Mouse (Mus musculus) 416B (cell line): Measurements from ENCODE around the gene Ndufa11.

Source experiments
- DNase-seq: peaks from one replicate; pipeline ENCODE4 v3.0.0; 2011; ENCODE audit warnings: low read depth

Gene Ndufa11

DNA sequence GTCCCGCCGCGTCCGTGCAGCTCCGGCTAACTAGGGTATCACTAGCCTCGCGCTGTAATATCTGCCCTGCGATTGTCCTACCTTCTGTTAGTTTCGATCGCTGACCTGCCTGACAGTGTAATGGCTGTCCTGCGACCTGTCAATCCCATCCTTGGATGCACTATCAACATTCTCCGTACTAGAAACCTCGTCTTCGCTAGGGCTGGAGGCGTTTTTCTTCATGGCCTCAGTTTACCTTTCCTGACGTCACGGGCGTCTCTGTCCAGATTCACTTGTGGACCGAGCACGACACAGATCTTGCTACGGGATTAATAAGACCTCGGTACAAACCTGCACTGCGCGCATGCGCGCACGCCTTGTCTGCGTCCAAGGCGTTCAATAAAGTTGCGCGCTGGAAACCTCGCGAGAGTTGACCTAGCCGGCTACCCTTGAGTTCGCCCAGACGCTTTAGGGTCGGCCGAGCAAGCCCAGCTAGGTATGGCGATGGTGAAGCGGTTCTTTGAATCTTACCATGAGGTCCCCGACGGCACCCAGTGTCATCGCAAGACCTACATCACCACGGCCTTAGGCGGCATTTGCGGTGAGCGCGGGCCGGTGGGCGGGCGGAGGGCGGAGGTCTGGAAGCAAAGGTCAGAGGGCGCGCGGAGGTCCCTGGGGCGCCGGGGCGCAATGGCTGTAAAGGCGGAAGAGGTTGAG lies at the start of gene Ndufa11, which contains the start of gene Vmac:
Gene Ndufa11 (plus strand): TSS at position 405 of the 696 bp plus-strand sequence.
Gene Vmac (minus strand): TSS at position 660 of the 696 bp plus-strand sequence.
- DNase-seq: peak; percentile 98

DNA sequence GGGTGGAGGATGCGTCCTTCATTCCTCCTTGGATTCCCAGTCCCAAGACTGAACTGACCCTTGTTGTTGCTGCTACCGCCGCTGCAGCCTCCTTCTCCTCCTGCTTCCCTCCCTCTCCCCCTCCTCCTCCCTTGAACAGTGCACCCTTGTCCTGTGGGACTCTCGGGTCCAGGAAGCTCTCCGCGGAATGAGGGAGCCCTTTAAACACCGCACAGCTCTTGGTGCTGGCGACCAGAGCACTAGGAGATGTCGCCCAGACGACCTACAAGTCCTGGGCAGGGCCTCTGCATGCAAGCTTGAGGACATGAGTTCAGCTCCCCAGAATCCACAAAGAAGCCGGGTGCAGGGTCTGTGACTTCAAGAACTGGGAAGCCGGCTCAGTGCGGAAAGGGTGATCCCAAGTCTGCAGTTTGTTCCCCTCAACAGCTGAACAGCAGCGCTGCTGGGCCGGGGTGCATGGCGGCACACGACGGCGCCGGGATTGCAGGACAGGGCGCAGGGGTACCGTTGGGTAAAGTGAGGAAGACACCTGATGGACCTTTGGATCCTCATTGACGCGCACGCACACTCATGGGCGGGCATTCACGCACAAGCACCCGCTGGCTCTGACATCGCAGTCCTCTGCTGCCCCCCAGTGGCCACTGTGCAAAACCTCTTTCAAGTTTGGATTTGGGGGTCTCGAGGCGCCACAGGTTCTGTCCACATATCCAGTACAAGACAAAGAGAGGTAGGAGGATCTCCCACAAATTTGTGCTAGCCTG lies 49.0 kb upstream of the Ndufa11 start:
- peak; percentile 80 for DNase-seq

DNA sequence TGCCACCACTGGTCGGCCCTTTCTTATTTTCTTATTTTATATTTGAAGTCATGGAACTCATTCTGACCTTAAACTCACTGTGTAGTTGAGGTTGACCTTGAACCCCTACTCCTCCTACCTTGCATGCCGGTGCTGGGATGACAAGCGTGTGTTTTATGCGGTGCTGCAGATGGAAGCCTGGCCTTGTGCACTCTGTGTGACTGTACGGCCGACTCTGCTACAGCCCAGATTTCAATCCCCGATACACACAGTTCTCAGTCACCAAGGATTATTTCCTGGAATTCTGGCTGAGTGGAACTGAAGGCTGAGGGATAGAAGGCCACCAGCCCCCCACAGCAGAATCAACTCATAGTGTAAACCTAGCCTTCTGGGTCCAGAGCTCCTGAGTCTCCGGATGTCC lies 47.8 kb upstream of the Ndufa11 start:
- DNase-seq: no peak

DNA sequence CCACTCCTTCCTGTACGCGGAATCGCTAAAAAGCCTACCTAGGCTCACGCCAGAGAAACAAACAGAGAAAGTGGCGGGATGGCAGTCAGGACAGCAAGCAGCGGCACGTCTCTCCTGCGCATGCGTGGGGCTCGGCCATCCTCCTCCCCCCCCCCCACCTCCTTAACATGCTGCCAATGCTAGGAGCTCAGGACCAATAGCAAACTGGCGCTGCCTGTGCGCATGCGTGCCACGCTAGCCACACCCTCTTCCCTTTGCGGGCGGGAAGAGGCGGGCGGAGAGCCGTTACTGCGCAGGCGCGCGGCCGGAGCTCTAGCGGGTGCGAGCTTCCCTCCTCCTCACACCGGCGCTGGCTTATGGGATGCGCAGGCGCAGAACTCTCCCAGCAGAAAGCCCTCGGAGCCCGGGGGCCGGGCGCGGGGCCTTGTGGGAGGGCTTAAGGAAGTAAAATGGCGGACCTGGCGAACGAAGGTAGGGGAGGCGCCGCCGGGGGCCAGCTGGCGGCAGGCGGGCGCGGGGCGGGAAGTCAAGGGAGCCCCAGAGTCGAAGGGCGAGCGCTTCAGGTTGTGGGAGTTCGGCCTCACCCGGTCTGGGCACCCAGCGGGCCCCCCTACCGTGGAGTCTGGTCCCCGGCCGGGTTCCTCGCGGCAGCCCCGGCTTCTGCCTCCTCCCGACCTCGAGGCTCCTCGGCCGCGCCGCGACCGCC lies 44.5 kb upstream of the Ndufa11 start, which contains the start of gene Ranbp3:
Gene Ranbp3 (plus strand): TSS at position 354 of the 706 bp plus-strand sequence.
- peak; percentile 100 for DNase-seq

DNA sequence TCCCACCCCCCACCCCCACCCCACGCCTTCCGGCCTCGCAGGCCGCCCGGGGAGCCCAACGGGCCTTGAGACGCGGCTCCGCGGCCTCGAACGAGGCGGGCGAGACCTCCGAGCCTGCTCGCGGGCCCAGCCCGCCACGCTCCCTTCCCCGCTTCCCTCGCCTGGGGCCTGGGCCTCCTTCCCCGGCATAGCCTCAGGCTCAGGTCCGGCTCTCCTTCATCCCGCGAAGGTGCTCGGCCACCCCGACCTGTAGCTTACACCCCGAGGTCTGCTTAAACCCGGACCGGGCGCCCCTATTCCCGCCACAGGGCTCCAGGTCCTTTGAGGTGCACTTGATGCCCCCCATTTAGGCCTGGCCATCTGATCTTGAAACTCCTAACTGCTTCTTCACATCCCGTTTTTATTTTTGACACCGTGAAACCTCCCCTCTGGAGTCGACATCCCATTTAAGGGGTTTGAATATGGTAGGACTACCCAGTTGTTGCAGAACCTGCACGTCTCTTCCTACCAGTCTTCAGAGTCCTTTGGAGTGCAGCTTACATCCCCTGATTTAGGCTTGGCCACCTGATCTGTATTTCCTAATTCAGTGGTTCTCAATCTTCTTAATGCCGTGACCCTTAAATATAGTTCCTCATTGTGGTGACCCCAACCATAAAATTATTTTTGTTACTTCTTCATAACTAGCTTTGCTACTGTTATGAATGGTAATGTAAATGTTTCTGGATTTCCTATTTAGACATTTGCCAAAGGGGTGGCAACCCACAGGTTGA lies 43.7 kb upstream of the Ndufa11 start:
- peak; percentile 36 for DNase-seq

DNA sequence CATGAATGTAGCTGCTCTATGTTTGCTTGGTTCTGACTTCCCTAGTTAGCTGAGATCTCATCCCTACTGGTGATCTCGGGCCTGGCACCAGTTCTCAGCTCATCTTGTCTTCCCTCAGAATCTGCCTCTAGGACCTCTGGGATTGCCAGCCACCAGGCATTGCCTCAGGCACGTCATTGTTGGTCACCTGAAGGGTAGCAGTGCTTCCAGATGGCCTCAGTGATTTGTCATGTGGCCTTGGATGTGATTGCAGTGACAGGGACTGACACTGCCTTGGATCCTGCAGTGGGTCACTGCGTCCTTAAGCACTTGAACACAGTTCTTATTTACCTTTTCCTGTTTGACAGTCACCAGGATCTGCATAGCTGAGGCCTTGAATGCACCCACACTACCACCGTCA lies 35.8 kb upstream of the Ndufa11 start:
- no peak for DNase-seq

DNA sequence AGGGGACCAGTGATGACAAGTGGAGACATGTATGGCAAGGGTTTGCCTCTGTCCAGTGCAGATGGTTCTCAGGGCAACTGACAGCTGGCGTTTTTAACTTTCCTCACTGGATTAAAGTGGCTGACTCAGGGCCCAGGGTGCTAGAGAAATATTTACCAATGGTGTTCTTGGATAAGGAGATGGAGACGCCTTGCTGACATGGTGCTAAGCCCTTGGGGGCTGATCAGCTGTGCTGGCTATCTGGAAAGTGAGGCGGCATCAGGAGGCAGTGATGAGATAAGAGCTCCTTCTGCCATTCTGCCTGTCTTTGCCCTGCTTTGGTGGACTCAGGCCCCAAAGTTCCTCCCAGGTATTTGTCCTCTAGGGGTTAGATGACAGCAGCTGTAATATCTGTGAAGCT lies 34.7 kb upstream of the Ndufa11 start:
- DNase-seq: no peak

DNA sequence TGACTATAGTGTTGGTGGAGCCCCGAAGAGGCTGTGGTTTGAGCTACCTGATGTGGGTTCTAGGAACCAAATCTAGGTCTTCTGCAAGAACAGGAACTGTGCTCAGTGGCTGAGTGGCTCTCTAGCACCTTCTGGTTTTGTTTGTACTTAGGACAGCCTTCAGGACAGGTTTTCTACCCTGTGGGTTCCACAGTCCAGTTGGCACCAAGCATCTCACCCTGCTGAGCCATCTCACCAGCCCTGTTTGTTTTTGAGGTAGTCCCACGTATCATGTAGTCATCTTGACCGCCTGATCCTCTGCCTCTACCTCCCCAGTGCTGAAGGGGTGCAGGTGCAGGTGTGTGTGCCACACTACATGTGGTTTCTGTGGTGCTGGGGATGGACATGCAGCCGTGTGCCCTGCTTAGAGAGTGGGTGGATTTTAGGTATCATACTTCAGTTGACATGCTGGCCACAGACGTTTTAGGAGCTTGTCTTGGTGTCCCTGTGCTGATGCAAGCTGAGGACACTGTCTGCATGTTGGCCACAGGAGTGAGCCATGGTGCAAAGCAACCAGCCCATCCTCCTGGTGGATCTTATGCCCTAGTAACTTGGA lies 33.9 kb upstream of the Ndufa11 start:
- no peak for DNase-seq

DNA sequence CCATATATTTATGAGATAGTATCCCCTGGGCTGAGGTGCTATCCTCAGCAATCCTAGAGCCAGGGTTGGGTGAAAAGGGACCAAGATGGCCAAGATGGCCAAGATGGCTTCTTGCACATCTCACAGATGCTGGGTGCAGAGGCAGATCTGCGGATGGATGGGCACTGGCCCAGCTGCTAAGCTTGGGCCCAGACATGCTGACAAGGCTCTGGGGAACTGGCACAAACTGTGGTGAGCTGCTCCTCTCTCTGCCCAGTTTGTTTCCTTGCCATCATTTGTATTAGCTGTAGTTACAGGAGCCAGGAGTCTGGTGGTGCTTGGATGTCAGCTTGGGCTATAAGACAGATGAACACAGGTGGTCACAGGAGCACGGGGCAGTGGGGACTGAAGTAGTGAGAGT lies 32.9 kb upstream of the Ndufa11 start:
- DNase-seq: no peak

DNA sequence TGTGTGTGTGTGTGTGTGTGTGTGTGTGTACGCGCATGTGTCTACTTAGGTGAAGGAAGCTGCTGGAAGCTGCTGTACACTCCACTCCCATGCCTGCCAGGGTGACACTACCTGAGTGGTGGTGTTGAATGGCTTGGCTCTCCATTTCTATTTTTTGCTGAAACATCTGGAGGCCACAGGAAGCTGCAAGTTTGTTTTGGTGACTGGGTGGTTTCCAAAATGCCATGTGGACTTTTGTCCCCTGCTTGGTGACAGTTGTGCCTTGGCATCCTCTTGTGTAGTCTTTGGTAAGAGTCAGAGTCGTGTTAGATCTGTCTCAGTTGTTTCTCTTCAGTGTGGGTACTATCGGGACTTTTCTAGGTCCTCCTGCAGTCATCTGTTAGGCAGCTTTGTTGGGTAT lies 30.8 kb upstream of the Ndufa11 start:
- peak; percentile 45 for DNase-seq

DNA sequence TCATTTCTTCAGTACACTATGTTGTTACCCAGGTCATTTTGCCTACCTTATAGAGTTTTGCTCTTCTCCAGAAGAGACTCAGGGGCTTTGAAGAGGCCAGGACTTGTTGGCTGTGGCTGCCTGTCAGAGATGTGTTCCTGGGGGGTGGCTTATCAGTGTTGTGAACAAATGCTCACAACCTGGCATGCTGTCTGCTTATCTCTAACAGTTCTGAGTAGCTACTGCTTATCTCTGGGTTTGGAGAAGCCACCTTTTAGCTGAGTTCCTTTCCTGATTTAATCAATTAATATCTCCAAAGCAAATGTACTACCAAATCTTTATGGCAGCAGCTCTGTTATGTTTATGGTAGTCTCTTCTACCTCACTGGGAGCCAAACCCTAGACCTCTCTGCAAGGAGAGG lies 29.5 kb upstream of the Ndufa11 start:
- DNase-seq: peak; percentile 70

DNA sequence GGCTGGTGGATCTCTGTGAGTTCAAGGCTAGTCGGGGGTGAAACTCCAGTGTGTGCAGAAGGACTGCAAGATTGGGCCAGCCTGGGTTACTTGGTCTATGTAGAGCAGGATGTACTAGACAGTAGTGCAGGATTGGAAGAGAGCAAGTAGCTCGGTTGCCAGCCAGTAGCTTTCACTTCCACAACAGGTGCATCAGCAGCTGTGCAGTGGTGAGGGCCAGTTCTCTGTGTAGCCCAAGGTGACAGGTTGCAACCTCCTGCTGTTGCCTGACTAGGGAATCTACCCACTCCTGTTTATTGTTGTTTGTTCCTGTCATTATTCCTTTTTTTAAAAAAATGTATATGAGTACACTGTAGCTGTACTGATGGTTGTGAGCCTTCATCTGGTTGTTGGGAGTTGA lies 28.9 kb upstream of the Ndufa11 start:
- DNase-seq: no peak

DNA sequence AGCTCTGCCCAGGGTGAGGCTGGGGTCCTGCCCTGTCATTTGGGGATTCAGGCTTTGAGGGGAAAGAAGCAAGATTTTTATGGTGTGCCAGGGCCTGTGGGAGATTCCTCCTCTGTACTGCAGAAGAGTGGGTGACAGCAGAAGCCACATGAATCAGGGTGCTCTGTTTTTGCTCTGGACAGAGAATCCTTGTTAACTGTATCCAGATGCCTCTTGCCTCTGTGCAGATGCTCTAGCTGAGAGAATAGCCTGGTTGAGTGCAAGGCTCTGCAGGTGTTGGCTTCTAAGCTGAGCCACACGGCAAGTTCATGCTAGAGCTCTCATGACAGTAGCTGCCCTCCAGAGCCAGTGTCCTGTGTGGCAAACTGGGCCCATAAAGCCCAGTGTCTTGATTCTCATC lies 24.2 kb upstream of the Ndufa11 start:
- no peak for DNase-seq

DNA sequence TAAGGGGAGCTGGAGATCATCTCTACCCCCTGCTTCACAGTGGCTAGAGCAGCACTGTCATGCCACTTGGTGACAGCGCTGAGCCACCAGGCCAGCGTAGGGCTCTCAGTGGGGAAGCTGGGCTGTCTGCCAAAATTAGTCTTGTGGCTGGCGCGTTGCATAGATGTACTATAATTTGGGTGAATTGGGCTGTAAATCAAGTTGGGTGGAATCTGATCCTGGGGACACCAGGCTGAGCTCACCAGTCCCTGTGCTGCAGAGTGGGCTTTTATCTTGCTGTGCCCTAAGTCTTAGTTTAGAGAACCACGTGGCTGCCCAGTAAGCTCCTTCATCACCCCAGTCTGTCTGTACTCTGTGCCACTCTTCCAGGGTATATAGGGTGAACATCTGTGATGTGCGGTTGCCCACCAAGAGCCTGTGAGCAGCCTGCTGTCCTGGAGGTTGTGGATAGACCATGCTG lies 23.7 kb upstream of the Ndufa11 start:
- DNase-seq: peak; percentile 80

DNA sequence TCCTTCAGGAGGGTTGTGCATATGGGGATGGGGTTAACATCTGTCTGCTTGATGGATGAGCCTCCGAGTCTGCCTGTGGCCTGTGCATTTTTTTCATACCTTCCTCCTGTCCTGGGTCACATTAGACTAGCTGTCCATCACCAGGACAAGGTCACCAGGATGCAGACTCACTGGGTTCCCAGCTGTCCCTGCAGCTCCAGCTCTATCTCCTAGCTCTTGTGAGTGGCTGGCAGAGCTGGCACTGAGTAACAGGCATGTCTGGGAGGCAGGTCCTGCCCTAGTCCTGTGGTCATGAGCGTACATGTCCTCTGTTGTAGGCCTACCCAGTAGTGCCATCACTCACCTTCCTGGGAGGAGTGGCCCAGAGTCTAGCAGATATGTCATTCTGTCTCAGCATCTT lies 17.1 kb upstream of the Ndufa11 start:
- DNase-seq: no peak

DNA sequence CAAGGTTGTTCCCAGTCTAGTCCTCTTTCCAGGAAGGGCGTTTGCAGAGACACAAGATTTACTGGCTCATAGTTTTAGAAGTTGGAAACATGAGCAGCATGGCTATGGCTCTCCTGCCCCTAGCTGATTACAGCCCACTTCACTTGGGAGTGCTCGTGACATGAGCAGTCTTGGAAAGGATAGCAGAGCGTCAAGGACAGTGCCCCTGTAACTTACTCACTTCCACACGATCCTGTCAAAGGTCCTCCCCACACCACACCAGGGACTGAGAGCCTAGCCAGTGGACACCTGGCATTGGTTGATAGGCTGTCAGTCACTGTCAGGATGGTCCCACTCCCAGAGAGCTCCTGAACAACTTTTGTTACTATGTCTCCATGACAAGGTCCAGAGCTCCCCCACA lies 14.5 kb upstream of the Ndufa11 start:
- DNase-seq: no peak

DNA sequence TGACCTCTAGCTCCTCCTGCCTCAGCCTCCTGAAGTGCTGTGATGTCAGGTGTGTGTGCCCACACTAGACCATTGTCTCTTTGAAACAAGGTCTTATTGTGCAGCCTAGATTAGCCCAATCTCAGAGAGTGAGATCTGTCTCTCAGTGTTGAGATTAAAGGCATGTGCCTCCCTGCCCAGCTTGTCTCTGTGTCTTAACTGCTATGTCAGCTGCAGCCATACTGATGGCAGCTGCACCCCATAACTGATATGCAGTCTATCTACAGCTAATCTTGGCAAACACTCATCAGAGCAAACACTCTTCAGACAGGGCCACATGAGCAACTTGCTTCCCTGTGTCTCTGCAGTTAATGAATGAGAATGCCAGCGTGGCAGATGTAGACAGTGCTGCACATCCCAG lies 11.1 kb upstream of the Ndufa11 start:
- DNase-seq: no peak

DNA sequence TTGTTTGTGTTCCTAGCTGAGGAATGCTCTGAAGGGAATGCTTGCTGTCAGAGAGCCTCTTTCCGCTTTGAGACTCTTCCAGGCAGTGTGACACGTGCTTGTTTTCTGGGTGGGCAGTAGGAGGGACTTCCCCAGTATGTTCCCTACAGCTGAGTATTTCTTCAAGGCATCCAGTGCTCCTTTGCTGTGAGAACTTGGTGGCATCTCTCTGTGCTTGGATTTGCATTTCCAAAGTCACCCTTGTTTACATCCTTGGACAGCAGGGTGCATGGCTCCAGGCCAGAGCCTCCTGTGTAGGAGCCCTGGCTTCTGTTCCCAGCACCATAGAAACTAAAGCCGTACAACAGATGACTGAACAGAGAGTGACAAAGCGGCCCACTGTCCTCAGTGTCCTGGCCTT lies 8.9 kb upstream of the Ndufa11 start:
- no peak for DNase-seq

DNA sequence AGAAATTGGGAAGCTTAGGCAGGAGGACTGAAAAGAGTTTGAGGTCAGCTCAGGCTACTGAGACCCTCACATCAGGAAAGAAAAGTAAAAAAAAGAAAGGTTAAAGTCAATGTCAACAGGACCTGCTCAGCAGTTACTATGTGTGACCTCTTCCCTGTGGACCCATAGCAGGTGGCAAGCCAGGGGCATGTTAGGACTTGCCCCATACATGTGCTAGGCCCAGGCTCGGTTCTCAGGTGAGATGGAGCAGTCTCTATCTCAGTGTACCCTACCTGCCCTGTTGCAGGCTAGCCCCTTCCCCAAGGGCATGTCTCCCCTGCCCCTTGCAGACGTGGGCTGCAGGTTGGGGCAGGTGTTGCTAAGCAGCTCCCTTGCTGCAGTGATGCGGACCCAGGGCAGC lies 7.9 kb upstream of the Ndufa11 start:
- DNase-seq: no peak

DNA sequence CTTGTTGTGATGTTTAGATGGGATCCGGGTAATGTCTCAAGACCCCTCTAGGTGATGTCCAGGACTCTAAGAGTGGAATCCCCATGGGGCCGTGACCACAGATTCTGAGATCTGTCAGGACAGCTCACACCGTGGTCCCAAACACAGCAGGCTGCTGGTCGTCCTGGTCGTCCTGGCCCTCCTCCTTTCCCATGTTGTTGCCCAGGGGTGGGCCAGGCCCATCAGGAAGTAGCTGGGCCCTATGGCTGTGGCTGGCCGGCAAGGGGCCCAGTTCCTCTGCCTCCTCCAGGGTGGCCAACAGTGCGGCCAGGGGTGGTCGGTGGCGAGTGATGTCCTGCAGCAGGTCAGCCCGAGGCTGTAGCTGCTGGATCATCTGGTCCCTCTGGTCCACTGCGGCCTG lies 2.2 kb upstream of the Ndufa11 start:
- DNase-seq: no peak

DNA sequence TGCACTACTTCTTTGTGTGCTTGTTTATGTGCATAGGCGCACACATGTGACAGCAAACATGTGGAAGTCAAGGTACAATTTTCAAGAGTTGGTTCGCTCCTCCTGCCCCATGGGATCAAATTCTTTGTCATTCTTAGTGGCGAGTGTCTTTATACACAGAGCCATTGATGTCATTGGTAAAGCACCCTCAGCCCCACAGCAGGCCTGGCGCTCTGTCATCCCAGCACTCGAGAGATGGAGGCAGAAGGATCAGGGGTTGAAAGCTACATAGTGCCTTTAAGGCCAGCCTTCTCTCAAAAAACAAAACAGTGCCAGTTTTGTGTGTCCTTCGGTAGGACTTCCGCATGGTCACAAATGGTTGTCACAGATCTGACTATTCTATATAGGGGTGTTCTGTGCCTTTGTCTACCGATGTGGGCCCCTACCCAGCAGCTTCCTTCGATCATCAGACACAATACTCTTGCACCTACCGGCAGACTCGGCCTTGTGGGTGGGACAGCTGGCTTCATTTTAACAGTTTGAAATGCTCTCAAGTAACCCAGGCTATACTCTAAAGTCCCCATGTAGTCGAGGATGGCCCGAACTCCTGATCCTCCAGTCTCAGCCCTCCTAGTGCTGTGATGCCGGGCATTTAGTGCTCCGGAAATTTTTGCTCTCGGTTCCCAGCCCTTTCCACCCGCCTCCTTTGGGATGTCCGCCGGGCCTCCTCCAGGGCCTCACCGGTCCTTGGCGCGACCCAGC lies 1.5 kb upstream of the Ndufa11 start:
- no peak for DNase-seq
